Mouse (Mus musculus) natural killer cell, adult 2 months (primary cell): ENCODE data around the gene Rpl36a.
A peak's percentile ranks its signal among the peaks of the same experiment; 100 is the strongest.

ENCODE experiments used
- DNase-seq, 2 experiments: peaks; one replicate each; pipeline ENCODE4 v3.0.0; 2022; ENCODE audit warnings: low spot score in 2 of 2

The Rpl36a gene

DNA sequence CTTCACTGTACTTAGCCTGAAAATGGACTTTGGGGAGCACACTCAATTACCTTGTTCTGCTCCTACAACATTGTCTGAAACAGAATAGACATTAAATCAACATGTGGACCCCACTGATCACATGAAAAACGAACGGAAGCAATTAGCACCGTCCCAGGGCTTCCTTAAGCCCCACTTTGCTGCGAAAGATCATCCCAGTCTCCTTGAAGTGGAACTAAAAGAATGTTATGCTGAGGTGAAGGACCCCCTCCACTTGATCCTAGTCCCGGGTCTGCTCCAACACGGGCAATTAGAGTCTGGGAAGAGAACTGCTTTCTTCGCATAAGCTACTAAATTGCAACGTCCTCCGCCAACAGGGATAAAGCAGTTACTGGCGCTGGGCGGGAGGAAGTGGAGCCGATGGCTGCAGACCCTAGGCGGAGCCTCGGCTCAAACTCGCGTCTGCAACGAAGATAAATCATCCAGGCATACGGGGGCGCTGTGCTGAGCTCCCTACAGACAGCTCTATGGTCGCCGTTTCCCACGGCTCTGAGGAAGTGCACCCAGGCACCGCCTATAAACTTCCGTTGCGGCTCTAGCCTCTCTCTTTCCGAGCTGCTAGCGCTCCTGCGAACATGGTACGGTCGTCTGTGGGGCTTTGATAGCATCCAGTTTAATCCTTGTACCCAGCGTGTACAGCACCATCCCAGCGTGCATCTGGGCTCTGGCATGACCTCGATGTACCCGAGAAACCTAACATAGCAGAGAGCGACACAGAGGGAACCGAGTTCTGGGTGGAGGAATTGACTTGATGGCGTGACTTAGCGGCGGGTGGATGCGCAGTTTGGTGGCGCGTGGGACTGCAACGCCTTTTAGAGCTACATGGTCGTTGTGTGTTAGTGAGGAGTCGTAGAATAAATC, at the start of gene Rpl36a:
Rpl36a (plus strand) TSS at position 552 of the 900 bp plus-strand sequence.
- peak; percentile 87 to 89 for DNase-seq

DNA sequence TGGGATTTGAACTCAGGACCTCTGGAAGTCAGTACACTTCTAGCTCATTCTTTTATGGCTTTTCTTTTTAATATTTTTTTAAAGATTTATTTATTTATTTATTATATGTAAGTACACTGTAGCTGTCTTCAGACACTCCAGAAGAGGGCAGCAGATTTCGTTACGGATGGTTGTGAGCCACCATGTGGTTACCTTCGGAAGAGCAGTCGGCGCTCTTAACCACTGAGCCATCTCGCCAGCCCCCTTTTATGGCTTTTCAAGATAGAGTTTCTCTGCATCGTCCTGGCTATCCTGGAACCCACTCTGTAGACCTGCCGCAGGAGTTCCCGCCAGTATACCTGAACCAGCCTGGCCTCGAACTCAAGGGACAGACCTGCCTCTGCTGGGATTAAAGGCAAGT, 45.7 kb upstream of the Rpl36a start:
- peak; percentile 15 to 47 for DNase-seq

DNA sequence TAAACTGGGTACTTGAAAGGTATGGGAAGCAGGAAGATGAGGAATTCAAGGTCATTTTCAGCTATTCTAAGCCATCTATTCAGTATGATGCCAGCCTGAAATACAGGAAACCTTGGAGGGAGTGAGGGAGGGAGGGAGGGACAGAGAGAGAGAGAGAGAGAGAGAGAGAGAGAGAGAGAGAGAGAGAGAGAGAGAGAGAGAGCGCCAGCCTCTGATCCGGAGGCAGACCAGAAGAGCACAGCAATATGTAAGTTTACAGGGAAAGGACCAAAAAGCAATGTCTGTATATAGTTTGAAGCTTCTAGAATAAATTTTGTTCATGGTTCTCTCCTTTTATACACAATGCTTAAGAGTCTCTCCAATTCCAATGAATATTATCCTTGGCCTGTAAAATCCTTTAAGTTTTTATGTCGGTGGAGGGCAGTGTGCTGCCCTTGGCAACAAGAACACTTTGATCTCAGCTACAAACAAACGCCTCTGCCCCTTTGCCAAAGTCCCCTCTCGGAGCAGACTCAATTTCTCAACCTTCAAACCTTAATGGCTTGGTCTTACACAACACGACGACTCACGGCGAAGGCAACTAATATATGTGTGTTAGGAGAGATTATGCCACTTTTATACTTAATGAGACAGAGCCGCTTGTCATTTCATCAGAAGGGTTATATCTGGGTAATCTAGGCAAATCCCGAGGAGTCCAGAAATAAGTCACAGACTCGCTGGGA, 44.9 kb upstream of the Rpl36a start:
- DNase-seq = no peak

DNA sequence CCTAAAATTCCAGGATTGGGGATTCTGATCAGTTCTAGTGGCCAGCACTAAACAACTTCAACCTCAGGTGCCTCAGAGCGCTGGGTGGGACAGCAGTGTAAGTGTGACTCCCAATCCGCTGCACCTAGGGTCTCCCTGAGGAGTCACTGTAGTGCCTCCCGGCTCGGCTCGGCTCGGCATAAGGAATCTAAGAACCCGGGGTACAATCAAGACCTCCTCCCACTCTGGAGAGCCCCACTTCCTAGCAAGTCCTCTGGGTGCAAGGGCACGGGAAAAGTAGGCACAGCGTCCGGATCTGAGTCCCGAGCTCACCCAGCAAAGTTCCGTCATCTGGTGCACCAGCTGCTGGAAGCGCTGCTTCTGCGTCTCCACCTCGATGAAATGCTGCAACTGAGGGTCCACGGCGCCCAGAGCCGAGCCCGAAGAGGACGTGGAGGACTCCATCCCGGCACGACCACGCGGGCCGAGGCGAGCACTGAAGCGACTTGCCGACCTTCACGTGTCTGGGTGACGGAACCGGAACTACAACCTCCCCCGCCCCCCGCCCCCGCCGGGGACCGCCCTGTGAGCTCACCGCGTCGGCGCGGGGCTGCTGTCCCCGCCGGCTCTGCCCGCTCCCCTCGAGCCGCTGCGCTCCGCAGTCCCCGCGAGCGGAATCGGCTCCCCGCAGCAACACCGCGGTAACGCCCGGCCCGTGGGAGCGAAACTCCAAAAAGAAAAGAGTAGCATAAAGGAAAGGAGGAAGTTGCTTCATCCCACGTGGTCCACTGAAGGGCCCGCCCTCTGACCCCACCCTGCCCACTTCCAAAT, 44.1 kb upstream of the Rpl36a start, which contains the start of gene Timm8a1:
Timm8a1 (minus strand) TSS at position 721 of the 810 bp plus-strand sequence.
- DNase-seq = peak; percentile 55 to 63

DNA sequence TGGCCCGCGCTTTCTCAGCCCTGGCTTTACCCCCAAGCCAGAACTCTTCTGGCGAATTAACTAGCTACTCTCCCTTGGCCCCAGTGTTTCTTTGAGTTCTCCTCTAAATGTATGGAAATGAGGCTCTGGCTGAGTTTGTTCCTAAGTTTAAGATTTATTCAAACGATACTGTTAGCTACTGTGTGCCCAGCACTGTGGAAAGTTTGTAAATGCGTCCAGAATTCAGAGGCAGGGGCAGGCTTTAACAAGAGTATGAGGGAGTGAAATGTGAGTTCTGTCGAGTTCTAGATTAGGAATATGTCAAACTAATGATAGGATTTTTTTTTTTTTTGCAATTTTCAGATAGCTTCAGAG, 43.5 kb upstream of the Rpl36a start:
- no peak for DNase-seq

DNA sequence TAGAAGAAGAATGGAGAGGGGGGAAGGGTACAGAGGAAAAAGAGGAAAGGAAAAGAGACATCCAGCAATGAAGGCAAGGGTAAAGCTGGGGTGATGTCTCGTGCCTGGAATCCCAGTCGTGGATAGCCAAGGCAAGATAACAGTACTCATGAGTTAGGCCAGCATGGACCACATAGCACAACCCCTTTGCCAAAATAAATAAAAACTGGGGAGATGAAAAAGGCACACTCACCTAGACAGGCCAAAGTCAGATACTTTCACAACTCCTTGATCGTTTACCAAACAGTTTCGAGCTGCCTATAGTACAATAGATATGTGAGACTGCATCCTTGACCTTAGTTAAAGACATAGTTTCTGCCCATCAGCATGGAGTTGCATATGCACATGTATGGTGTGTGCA, 38.1 kb upstream of the Rpl36a start:
- DNase-seq = no peak

DNA sequence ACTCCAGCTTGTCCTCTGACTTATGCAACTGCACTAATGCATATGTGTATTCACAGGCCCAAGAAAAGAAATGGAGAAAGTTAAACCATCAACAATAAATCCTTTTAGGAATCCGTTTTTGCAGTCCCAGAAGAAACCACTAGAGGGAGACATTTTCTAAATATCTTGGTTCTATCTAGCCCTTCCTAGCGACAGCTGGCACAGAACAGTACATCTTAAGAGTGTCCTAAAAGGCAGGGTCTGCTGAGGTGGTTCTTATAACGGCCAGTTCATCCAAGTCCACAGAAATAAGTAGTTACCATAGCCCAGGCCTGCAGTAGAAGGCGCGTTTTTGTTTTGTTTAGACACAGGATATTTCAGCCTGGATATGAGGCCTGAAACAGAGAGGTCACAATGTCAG, 34.6 kb upstream of the Rpl36a start:
- DNase-seq = peak; percentile 11 to 14

DNA sequence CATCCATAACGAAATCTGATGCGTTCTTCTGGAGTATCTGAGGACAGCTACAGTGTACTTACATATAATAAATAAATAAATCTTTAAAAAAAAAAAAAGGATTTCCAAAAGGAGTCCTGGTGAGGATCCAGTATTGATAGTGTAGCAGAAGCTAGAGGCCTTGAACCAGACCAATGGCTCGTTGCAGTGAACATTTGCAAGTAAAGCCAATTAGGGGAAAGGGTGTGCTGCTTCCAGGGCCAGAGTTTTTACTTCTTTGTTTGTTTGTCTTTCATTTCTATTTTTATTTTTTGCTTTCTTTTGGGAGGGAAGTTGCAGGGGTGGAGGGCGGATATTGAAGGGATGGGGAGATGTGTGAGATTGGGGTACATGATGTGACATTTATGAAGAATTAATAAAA, 32.1 kb upstream of the Rpl36a start:
- no peak for DNase-seq

DNA sequence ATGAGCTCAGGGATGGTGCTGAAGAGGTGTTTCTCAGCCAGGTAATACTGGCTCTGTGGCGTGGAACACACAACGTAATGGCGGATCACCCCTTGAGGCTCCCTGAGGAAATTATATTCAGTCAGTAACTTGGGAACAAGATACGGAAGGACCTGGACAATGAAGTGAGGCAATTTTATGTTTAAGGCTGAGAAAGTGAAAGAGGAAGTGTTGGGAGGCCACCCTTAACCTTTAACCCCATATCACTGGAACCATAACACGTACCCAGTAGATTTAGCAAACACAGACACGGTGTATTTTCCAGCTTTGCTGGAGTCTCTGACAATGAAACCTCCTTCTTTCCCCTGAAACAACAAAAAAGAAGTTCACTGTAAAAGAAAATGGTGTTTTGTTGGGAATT, 31.0 kb upstream of the Rpl36a start:
- no peak for DNase-seq

DNA sequence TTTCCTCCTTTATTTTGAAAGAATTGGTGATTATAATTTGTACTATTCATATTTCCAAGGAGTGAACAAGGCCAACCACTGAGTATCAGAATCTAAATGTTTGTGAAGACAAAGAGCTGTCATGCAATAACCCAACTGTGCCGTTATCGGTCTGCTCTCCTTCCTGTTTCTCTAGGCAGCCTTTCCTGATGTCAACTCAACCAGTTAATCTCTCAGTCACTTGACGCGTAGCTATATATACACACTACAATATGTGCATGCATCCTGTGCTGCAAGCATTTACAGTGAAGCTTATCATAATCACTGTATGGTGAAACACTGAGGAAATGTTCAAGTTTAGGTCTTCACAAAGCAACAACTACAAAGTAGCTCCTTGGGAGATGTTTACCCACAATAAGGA, 21.1 kb upstream of the Rpl36a start:
- DNase-seq = peak in 1 of 2 experiments; percentile 23

DNA sequence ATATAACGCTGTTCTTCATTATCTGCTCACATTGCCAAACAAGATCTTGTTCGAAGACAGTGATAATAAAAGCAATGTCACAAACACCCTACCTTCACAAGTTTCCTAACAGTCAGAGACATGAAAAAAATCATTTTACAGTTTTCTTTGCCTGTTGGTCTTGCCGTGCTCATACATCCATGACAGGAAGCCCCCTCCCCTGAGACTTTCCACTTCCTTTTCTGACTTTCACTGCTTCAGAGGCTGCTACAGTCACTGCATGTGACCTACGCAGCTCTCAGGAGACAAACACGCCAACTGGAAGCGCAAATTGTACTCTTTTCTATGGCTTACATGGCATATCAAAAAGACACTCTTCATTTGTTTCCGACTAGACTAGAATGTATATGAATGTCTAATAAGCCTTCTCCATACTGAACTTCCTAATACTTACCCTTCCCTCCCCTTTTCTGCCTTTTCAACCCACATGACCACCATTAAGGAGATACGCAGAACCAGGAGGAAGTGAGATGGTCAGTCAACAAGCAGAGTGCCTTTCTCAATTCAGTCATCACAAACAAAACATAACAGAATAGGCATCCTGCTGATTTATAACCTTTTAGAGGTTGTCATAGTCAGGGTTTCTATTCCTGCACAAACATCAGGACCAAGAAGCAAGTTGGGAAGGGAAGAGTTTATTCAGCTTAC, 18.8 kb upstream of the Rpl36a start:
- DNase-seq = peak in 1 of 2 experiments; percentile 72

DNA sequence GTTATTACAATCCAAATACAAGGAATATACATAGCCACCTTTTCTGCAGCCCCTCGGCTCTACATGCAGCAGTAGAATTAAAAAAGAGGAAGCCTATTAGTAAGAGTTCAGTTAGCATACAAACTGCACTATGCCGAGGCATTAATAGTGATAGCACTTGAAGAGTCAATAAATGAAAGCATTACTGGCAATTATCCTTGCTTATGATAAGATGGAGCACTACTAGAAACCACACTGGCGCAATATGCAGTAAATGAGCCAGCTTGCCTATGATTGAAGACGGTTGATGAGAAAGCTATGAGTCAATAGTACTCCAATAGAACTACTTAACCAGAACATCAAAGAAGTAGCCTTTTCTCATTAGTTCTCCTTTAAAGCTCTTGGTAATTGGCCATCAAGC, 7.6 kb upstream of the Rpl36a start:
- no peak for DNase-seq

DNA sequence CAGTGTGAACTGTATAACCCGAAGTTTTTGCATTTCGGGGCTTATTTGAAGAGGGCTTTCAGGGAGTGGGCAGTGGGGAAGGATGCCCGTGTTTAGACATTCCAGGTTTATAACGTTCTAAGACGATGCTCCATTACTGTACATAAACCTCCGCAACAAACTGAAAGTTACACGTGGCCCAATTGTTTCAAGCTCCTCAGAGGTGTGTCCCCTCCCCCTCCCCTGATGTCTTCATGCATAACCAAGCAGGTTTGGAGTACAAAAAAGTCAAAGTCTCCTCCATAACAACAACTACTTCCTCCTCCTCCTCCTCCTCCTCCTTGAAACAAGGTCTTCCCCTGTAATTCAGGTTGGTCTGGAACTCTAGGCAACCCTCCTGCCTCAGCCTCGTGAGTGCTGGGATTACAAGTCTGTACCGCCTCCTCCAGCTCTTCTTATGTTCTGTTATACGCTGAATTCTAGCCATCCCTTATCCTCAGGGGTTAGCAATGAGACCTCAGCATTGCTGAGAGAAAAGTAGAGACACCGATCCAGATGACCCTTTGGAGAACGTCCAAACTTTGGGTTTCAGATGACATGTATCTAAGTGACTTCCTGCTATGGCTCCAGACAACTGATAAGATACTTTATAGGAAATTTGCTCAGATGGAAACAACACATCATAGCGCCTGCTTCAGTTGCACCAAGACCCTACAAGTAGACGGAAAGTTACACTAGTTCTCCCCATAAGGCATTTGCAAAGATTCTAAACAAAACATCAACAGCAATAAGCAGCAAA, 4.7 kb upstream of the Rpl36a start:
- no peak for DNase-seq

DNA sequence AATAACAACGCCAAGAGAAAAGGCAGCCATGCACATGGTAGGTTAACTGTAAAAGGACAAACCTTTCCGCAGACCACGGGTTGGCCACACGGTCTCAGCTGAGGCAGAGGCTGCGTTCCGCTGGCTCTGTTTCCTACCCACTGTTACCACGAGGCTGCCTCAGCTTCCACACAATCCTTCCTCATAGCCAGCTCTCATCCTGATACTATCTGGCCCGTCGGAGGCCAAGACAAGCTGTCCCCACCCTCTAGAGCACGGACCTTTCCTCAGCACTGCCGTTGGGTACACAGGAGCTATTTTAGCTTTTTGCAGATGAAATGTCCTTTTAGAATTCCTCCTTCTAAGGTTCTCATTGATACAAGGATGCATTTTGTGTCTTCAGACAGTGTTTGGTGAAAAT, 3.2 kb upstream of the Rpl36a start:
- no peak for DNase-seq

DNA sequence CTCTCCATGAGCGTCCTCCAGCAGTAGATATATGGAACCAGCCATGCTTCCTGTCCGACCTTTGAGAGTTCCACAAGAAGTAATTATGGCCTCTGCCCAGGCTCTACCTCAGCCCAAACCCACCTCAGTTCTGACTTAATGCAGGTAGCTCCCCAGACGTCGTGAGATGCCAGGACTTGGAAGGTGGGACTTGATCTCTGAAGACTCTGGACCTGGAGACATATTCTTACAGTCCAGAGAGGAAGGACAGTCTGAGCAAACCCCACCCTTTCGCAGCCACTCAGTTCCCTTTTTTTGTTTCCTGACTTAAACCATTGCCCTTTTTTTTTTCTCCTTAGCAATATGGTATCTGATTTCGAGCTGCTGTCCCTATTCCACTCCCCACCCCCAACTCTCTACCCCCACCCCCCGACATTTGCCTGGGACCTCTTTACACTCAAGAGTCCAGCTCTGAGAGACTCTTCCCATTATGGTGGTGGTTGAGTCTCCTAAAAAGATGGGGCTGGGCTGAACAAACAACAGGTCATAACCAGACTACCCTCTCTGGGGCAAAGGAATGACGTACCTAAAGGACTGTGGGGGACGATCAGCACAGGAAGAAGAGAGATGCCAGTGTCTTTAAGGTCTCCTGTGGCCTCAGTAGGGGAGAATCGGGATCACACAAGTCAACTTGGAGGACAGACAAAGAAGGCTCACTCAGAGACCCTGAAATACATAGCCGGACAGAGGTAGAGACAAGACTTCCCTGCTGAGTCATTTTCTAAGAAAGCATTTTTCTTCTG, 2.4 kb upstream of the Rpl36a start, which contains the start of gene Btk:
Btk (minus strand) TSS at position 683 of the 782 bp plus-strand sequence.
- DNase-seq = no peak

DNA sequence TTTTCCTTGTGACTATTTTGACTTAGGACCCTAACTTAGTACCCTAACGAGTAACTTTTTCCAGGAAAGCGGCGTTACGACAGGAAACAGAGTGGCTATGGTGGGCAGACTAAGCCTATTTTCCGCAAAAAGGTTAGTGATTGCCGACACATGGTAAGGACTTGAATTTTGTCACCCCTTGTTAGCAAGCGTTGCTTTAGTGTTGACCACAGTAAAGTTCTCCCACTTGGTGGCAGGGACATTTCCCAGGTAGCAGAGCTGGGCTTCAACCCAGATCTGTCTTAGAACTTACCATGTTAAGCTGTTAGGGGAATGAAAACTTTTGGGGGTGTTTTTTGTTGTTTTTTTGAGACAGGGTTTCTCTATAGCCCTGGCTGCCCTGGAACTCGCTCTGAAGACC, 993 bp downstream of the Rpl36a start:
- no peak for DNase-seq

DNA sequence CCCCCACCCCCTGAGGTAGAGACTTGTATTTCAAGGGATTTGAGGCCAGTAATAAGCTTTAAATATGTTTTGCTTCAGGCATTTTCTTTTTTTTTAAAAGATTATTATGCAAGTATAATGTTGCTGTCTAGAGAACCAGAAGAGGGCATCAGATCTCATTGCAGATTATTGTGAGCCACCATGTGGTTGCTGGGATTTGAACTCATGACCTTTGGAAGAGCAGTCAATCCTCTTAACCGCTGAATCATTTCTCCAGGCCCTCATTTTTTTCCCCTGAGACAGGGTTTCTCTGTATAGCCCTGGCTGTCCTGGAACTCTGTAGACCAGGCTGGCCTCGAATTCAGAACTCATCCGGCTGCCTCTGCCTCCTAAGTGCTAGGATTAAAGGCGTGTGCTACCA, 2.8 kb downstream of the Rpl36a start:
- no peak for DNase-seq

DNA sequence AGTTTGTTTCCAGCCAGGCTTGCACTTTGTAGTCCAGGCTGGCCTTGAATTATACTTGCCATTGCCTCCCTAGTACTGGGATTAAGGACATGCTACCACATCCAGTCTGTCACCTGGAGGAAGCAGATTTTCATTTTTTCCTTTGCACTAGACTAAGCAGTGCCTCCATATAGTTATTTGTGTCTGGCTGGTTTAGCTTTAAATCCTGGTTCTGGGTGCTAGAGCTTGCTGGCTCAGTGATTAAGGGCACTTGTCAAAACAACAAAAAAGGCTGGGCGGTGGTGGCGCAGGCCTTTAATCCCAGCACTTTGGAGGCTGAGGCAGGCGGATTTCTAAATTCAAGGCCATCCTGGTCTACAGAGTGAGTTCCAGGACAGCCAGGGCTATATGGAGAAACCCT, 3.5 kb downstream of the Rpl36a start:
- DNase-seq = no peak

DNA sequence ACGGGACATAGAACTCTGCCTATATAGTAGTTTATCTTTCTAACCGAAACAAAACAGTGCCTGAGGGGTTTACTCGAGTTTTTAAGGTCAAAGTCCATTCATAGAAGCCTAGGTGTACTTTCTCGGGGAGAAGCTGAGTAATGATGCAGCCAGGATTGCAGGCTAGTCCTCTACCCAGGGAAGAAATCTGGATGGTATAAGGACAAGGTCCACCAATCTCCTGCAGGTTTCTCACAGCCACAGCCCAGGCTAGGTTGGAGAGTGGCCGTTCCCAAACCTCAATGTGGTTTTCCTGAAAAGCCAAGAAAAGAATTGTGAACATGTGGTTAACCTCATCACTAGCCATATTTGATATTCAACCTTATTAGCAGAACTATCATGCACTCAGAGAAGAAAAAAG, 4.4 kb downstream of the Rpl36a start:
- DNase-seq = no peak
